Mouse (Mus musculus) G1E (cell line): ENCODE data around the gene Ap1g1. TPM values are rescaled to one million over a fixed set of nuclear protein-coding genes. Genes with fewer than 3 reads are reported as not detected.

ENCODE experiments used
- ATAC-seq: 2 replicates; pipeline ENCODE4 v1.8.0; 2016; ENCODE audit warnings: mild to moderate bottlenecking; ENCODE audit not compliant: insufficient number of reproducible peaks, poor library complexity, low FRiP score, severe bottlenecking; ENCODE audit errors: extremely low read depth
- DNase-seq: peaks from one replicate; pipeline ENCODE4 v3.0.0; 2012; ENCODE audit warnings: low spot score
- H3K27me3 ChIP-seq: 2 replicates; pipeline ENCODE4 v1.6.1; 2012; ENCODE audit warnings: mild to moderate bottlenecking, low read length, inconsistent platforms; ENCODE audit not compliant: insufficient read depth
- H3K36me3 ChIP-seq: replicated peaks from 2 replicates; pipeline ENCODE3; 2012; ENCODE audit warnings: mild to moderate bottlenecking, inconsistent platforms
- H3K4me1 ChIP-seq: 2 replicates; pipeline ENCODE4 v1.6.1; 2012; ENCODE audit warnings: low read depth, low read length, inconsistent platforms, mixed read lengths; ENCODE audit not compliant: insufficient read depth
- H3K4me3 ChIP-seq: 2 replicates; pipeline ENCODE4 v1.5.1; 2012; ENCODE audit warnings: low read depth, mild to moderate bottlenecking, inconsistent platforms, low read length, moderate library complexity, mixed read lengths
- H3K9me3 ChIP-seq: replicated peaks from 2 replicates; pipeline ENCODE4 v1.6.1; 2012; ENCODE audit warnings: inconsistent platforms
- CTCF ChIP-seq: IDR thresholded peaks from 2 replicates; pipeline ENCODE4 v1.5.1; 2012; ENCODE audit warnings: low read depth, low read length, inconsistent platforms, mixed read lengths
- GATA1 ChIP-seq: IDR thresholded peaks from 2 replicates; pipeline ENCODE4 v1.6.1; 2012; ENCODE audit warnings: borderline replicate concordance, low read length, inconsistent platforms, mixed read lengths
- GATA2 ChIP-seq: IDR thresholded peaks from 2 replicates; pipeline ENCODE4 v1.6.1; 2012; ENCODE audit warnings: low read depth, low read length, inconsistent platforms, borderline replicate concordance
- POLR2AphosphoS5 ChIP-seq: IDR thresholded peaks from 2 replicates; pipeline ENCODE4 v1.6.1; 2012; ENCODE audit warnings: low read depth, low read length, inconsistent platforms; ENCODE audit not compliant: insufficient replicate concordance
- TAL1 ChIP-seq: conservative IDR thresholded peaks from 2 replicates; pipeline ENCODE4 v1.6.1; 2012; ENCODE audit warnings: low read depth, low read length, inconsistent platforms, mixed read lengths
- polyA plus RNA-seq: library from polyadenylated mRNA; stranded (reverse); fragments of >175 nt; gene quantifications from 2 replicates; pipeline ENCODE4 v1.2.3, GENCODE M21; 2012
- total RNA-seq, 2 experiments: library from RNA; stranded (forward) in 1 of 2; stranded (reverse) in 1 of 2; fragments of 200-1000 nt in 1 of 2; fragments of >200 nt in 1 of 2; fragmentation: Nextera tagmentation in 1 of 2; gene quantifications; 2 replicates each; pipeline ENCODE4 v1.2.3; 2014 to 2017

The Ap1g1 gene
- total and polyA plus RNA-seq, 3 experiments = 73.7 to 114 (median 87.5) TPM

DNA sequence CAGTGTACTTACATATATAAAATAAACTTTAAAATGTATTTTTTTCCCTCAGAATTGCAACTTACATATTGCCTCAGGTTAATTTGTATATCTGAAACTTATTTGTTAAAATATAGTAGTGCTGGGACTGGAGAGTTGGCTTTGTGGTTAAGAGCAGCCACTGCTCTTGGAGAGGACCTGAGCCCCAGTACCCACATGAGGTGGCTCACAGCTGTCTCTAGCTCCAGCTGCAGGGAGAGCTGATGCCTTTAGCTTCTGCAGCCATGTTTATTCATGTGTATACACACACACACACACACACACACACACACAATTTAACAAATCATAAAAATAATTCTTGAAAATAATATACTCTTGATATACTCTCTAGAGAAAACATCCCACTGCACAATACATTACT is 124.0 kb downstream of the Ap1g1 start:
- H3K4me1 ChIP-seq = no peaks in the 10 kb centered on the region
- H3K4me3 ChIP-seq = no peak overlapping the region
- DNase-seq (no peak), ATAC-seq (no peak)
- H3K27me3 ChIP-seq = no peaks in the 10 kb centered on the region
- TF ChIP-seq CTCF (no peak), TAL1 (no peak), GATA2 (no peak), POLR2AphosphoS5 (no peak), GATA1 (no peak)
- no peaks in the 10 kb centered on the region for H3K9me3 ChIP-seq
- H3K36me3 ChIP-seq = peaks cover 63% of the 10 kb centered on the region

DNA sequence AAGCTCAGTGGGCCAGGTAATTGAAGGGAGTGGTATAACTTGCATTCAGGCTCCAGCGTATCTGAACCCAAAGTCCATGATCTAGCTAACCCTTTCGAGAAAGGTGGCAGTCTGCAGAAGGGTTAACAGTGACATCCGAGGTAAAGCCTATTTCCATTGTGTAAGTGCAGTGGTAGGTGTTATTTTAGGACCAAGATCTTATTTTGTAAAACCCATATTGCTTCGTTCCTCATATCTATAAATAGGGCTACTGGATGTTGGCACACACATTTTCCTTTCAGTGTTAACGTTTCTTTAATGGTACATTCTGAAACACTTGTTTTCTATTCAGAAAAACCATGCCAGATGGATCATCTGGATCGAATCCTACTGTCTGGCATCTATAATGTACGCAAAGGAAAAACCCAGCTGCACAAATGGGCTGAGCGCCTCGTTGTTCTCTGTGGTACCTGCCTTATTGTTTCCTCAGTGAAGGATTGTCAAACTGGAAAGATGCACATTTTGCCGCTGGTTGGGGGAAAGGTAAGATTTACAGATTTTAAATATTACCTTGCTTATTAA is 125.6 kb downstream of the Ap1g1 start:
- Histone ChIP-seq H3K4me1 (no peaks in the 10 kb centered on the region), H3K27me3 (no peaks in the 10 kb centered on the region), H3K9me3 (no peaks in the 10 kb centered on the region), H3K36me3 (peaks cover 76% of the 10 kb centered on the region), H3K4me3 (no peak overlapping the region)
- no peak for DNase-seq
- no peak for ATAC-seq
- no peak for TF ChIP-seq GATA1
- TF ChIP-seq GATA2 = no peak
- no peak for TF ChIP-seq CTCF
- TF ChIP-seq TAL1 = no peak
- TF ChIP-seq POLR2AphosphoS5 = no peak

DNA sequence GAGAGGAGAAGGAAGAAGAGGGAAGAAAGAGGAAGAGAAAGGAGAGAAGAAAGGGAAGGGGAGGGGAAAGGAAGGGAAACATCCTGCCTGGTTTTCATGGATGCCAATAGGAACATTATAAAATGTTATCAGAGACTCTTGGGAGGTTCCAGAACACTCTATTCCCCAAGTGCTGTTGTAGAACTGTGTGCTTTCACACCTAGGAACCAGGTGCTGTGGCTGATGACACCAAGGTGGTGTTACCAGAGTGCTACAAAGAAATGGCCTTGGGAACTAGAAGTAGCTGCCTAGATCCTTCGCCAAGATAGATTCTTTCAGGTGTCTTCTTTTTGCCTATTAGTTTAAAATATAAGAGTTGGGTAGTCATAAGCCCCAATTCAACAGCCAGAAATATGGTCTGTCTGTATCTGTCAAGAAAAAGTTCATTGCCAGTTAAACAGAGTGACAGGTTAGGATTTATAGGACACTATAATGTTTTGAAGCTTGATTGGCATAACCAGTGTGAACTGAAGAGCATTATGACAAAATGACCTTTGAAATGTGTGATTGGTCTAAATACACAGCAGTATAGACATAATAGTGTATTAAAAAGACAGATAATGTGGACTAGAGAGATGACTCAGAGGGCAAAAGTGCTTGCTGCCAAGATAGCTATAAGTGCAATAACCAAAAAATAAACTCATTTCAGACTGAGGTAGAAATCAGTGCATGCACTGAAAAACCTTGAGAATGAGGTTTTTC is 126.7 kb downstream of the Ap1g1 start:
- Histone ChIP-seq H3K27me3 (no peaks in the 10 kb centered on the region), H3K36me3 (peaks cover 79% of the 10 kb centered on the region), H3K4me1 (no peaks in the 10 kb centered on the region), H3K4me3 (no peak overlapping the region), H3K9me3 (no peaks in the 10 kb centered on the region)
- DNase-seq (no peak), ATAC-seq (no peak)
- TF ChIP-seq POLR2AphosphoS5 (no peak), GATA1 (no peak), TAL1 (no peak), GATA2 (no peak), CTCF (no peak)

DNA sequence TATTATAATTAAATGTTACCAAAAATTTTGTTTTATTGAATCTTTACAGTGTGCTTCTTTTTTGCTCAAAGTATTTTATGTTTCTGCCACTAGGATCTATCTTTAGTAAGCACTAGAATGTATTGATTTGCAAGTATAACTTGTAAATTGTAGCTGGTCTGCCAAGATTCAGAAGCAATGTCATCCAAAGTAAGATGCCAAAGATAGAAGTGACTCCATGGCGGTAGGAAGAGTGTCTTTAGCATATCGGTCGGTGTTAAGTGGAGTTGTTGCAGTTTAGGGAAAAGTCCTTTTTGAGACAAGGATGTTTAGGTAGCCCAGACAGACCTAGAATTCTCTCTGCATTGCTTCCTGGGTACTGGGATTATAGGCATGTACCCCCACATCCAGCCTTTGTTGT is 128.6 kb downstream of the Ap1g1 start:
- no peaks in the 10 kb centered on the region for H3K4me1 ChIP-seq
- peaks cover 80% of the 10 kb centered on the region for H3K36me3 ChIP-seq
- no peak for TF ChIP-seq POLR2AphosphoS5
- TF ChIP-seq TAL1 = no peak
- TF ChIP-seq GATA2 = no peak
- no peak for TF ChIP-seq GATA1
- no peak for TF ChIP-seq CTCF
- DNase-seq = no peak
- H3K4me3 ChIP-seq = no peak overlapping the region
- no peaks in the 10 kb centered on the region for H3K9me3 ChIP-seq
- no peak for ATAC-seq
- H3K27me3 ChIP-seq = no peaks in the 10 kb centered on the region

DNA sequence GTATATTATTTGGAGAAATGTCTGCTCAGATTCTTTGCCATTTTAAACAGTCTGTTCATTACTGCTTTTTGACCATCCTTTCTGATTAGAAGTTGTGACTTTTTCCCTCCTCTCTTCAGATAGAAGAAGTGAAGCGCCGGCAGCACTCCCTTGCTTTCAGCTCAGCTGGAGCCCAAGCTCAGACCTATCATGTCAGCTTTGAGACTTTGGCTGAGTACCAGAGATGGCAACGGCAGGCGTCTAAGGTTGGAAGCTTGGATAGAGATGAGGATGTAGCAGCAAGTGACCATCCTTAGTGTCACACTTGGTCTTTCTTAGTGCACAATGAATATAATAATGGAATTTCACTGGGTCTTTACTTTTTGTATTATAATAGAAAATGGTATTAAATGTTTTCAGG is 129.0 kb downstream of the Ap1g1 start:
- DNase-seq (no peak), ATAC-seq (no peak)
- Histone ChIP-seq H3K4me1 (no peaks in the 10 kb centered on the region), H3K27me3 (no peaks in the 10 kb centered on the region), H3K9me3 (no peaks in the 10 kb centered on the region), H3K36me3 (peaks cover 82% of the 10 kb centered on the region), H3K4me3 (no peak overlapping the region)
- TF ChIP-seq POLR2AphosphoS5 (no peak), GATA1 (no peak), GATA2 (no peak), TAL1 (no peak), CTCF (no peak)

Other genes starting within 250 kb of the Ap1g1 start
- 16.3 and 22.9 TPM in 2 replicates for gene Dhx38, start 212.7 kb upstream of the Ap1g1 start, total RNA-seq (2014; fragmentation: Nextera tagmentation)
- gene Dhx38, start 212.7 kb upstream of the Ap1g1 start, total RNA-seq (2017) = 36.1 and 37.5 TPM in 2 replicates
- gene Dhx38, start 212.7 kb upstream of the Ap1g1 start, polyA plus RNA-seq = 26.8 and 34.1 TPM in 2 replicates
- gene Txnl4b, start 212.7 kb upstream of the Ap1g1 start, total RNA-seq (2014; fragmentation: Nextera tagmentation) = 9.6 and 10.5 TPM in 2 replicates
- gene Txnl4b, start 212.7 kb upstream of the Ap1g1 start, total RNA-seq (2017) = 20.3 TPM in 2 replicates
- gene Txnl4b, start 212.7 kb upstream of the Ap1g1 start, polyA plus RNA-seq = 6.1 and 8.1 TPM in 2 replicates
- gene Hp, start 199.4 kb upstream of the Ap1g1 start, total RNA-seq (2014; fragmentation: Nextera tagmentation) = not detected in 2 replicates
- gene Hp, start 199.4 kb upstream of the Ap1g1 start, total RNA-seq (2017) = not detected in 2 replicates
- gene Hp, start 199.4 kb upstream of the Ap1g1 start, polyA plus RNA-seq = 0.24 and 0.28 TPM in 2 replicates
- 22.6 and 24.6 TPM in 2 replicates for gene Dhodh, start 169.9 kb upstream of the Ap1g1 start, total RNA-seq (2014; fragmentation: Nextera tagmentation)
- 23.7 and 29.4 TPM in 2 replicates for gene Dhodh, start 169.9 kb upstream of the Ap1g1 start, total RNA-seq (2017)
- gene Dhodh, start 169.9 kb upstream of the Ap1g1 start, polyA plus RNA-seq = 110 and 117 TPM in 2 replicates
- gene Pkd1l3, start 164.0 kb upstream of the Ap1g1 start, total RNA-seq (2014; fragmentation: Nextera tagmentation) = 23.9 and 30.0 TPM in 2 replicates
- 7.0 and 11.2 TPM in 2 replicates for gene Pkd1l3, start 164.0 kb upstream of the Ap1g1 start, total RNA-seq (2017)
- 2.2 and 3.5 TPM in 2 replicates for gene Pkd1l3, start 164.0 kb upstream of the Ap1g1 start, polyA plus RNA-seq
- 55.1 and 69.7 TPM in 2 replicates for gene Ist1, start 85.3 kb upstream of the Ap1g1 start, total RNA-seq (2014; fragmentation: Nextera tagmentation)
- 88.4 and 92.4 TPM in 2 replicates for gene Ist1, start 85.3 kb upstream of the Ap1g1 start, total RNA-seq (2017)
- gene Ist1, start 85.3 kb upstream of the Ap1g1 start, polyA plus RNA-seq = 23.4 and 25.8 TPM in 2 replicates
- gene Zfp821, start 73.0 kb upstream of the Ap1g1 start, total RNA-seq (2014; fragmentation: Nextera tagmentation) = 4.7 and 7.9 TPM in 2 replicates
- gene Zfp821, start 73.0 kb upstream of the Ap1g1 start, total RNA-seq (2017) = 10.4 and 12.0 TPM in 2 replicates
- 4.7 and 5.1 TPM in 2 replicates for gene Zfp821, start 73.0 kb upstream of the Ap1g1 start, polyA plus RNA-seq
- 27.6 and 29.5 TPM in 2 replicates for gene Atxn1l, start 40.8 kb upstream of the Ap1g1 start, total RNA-seq (2014; fragmentation: Nextera tagmentation)
- 18.4 and 20.7 TPM in 2 replicates for gene Atxn1l, start 40.8 kb upstream of the Ap1g1 start, total RNA-seq (2017)
- gene Atxn1l, start 40.8 kb upstream of the Ap1g1 start, polyA plus RNA-seq = 33.4 and 36.8 TPM in 2 replicates
- gene Phlpp2, start 90.0 kb downstream of the Ap1g1 start, total RNA-seq (2014; fragmentation: Nextera tagmentation) = 9.5 and 15.0 TPM in 2 replicates
- gene Phlpp2, start 90.0 kb downstream of the Ap1g1 start, total RNA-seq (2017) = 4.8 and 6.5 TPM in 2 replicates
- gene Phlpp2, start 90.0 kb downstream of the Ap1g1 start, polyA plus RNA-seq = 2.9 and 3.7 TPM in 2 replicates
- not detected in 2 replicates for gene Marveld3, start 183.6 kb downstream of the Ap1g1 start, total RNA-seq (2014; fragmentation: Nextera tagmentation)
- 0.16 TPM in 1 of 2 replicates, not detected in the other for gene Marveld3, start 183.6 kb downstream of the Ap1g1 start, total RNA-seq (2017)
- not detected in 2 replicates for gene Marveld3, start 183.6 kb downstream of the Ap1g1 start, polyA plus RNA-seq
- gene Tat, start 211.9 kb downstream of the Ap1g1 start, total RNA-seq (2014; fragmentation: Nextera tagmentation) = not detected in 2 replicates
- 0.22 TPM in 1 of 2 replicates, not detected in the other for gene Tat, start 211.9 kb downstream of the Ap1g1 start, total RNA-seq (2017)
- gene Tat, start 211.9 kb downstream of the Ap1g1 start, polyA plus RNA-seq = not detected in 2 replicates